Mouse (Mus musculus): ENCODE data around the gene Lamtor2. TPM values are rescaled to one million over a fixed set of nuclear protein-coding genes. Genes with fewer than 3 reads are reported as not detected.
"Not testable (repeated sequence)": the region's sequence is repeated elsewhere in the genome, so short reads cannot be mapped to it uniquely, and the experiment has no call there.

The Lamtor2 gene
- polyA plus RNA-seq, 1 experiment from 2014 or later = 76.1 TPM

GRCm38 (mm10) chr3:88586640-88587039 is 33.8 kb upstream of the Lamtor2 start:
- Histone ChIP-seq H3K4me2 (replicated peaks; ENCODE audit: low read depth, low read length) (no peak overlapping the region), H3K9ac (ENCODE audit: low read depth, low read length) (no peak overlapping the region), H3K4me1 (replicated peaks; ENCODE audit: control insufficient read depth, insufficient read depth, low read length) (no peaks in the 10 kb centered on the region), H3K9me3 (ENCODE audit: control insufficient read depth, low read length) (no peaks in the 10 kb centered on the region), H3K27ac (ENCODE audit: low read depth, low read length) (no peak overlapping the region), H3K4me3 (ENCODE audit: low read depth, low read length) (no peak overlapping the region), H3K27me3 (ENCODE audit: control insufficient read depth, insufficient read depth, low read length) (no peaks in the 10 kb centered on the region), H3K36me3 (ENCODE audit: control insufficient read depth, insufficient read depth, low read length) (0 out of 2 replicates have a peak, but pooled peaks cover 4% of the 10 kb centered on the region)
- 92% methylated on average over 5 of the region's 5 CpGs for WGBS
- DNase-seq (ENCODE audit: low spot score) (no peak), ATAC-seq (ENCODE audit: low FRiP score) (no peak)

- no peak overlapping the region for H3K4me3 ChIP-seq (ENCODE audit: low read depth, low read length)
- H3K4me2 ChIP-seq (replicated peaks; ENCODE audit: low read depth, low read length) = no peak overlapping the region
- H3K9me3 ChIP-seq (ENCODE audit: control insufficient read depth, low read length) = no peaks in the 10 kb centered on the region
- WGBS = 98% methylated on average over 6 of the region's 6 CpGs
- DNase-seq (ENCODE audit: low spot score) = no peak
- no peaks in the 10 kb centered on the region for H3K4me1 ChIP-seq (replicated peaks; ENCODE audit: control insufficient read depth, insufficient read depth, low read length)
- H3K27ac ChIP-seq (ENCODE audit: low read depth, low read length) = no peak overlapping the region
- H3K36me3 ChIP-seq (ENCODE audit: control insufficient read depth, insufficient read depth, low read length) = 0 out of 2 replicates have a peak, but pooled peaks cover 4% of the 10 kb centered on the region
- no peak overlapping the region for H3K9ac ChIP-seq (ENCODE audit: low read depth, low read length)
- H3K27me3 ChIP-seq (ENCODE audit: control insufficient read depth, insufficient read depth, low read length) = no peaks in the 10 kb centered on the region
- ATAC-seq (ENCODE audit: low FRiP score) = no peak
Measured at GRCm38 (mm10) chr3:88585769-88586168, 32.9 kb upstream of the Lamtor2 start.

DNA sequence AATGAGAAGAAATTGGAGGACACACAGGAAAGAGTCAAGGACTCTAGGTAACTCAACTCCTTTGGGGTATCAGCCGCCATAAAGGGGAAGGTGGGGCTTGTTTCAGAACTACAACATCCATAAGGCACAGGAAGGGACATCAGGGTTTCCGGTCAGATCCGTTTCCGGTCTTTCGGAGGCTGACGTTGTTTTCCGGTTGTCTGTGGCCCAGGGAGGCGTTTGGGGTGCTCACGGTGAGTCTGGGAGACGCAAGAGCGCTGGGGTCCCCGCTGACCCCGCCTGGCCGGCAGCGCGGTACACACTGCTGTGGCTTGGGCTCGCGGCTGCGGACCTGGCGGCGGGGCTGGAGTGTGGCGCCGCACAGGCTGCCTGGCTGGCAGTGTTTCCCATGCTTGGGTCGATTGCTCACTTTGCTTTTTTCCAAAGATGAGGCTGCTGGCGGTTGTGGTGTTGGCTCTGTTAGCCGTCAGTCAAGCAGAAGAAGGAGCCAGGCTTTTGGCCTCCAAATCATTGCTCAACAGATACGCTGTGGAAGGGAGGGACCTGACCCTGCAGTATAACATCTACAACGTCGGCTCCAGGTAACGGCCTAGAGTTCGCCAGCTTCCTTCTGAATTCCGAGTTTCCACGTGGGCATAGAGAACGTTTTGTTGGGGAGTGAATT is 26.7 kb upstream of the Lamtor2 start:
- under 1% methylated on average over 34 of the region's 34 CpGs for WGBS
- ATAC-seq (ENCODE audit: low FRiP score) = peak; percentile 84
- H3K27me3 ChIP-seq (ENCODE audit: control insufficient read depth, insufficient read depth, low read length) = no peaks in the 10 kb centered on the region
- H3K36me3 ChIP-seq (ENCODE audit: control insufficient read depth, insufficient read depth, low read length) = no peaks in the 10 kb centered on the region
- H3K9ac ChIP-seq (ENCODE audit: low read depth, low read length) = peak overlapping the region; percentile 67
- no peaks in the 10 kb centered on the region for H3K9me3 ChIP-seq (ENCODE audit: control insufficient read depth, low read length)
- no peaks in the 10 kb centered on the region for H3K4me1 ChIP-seq (replicated peaks; ENCODE audit: control insufficient read depth, insufficient read depth, low read length)
- H3K27ac ChIP-seq (ENCODE audit: low read depth, low read length) = no peak overlapping the region
- H3K4me3 ChIP-seq (ENCODE audit: low read depth, low read length) = peak overlapping the region; percentile 74
- H3K4me2 ChIP-seq (replicated peaks; ENCODE audit: low read depth, low read length) = peak overlapping the region; percentile 68
- peak; percentile 83 for DNase-seq (ENCODE audit: low spot score)

DNA sequence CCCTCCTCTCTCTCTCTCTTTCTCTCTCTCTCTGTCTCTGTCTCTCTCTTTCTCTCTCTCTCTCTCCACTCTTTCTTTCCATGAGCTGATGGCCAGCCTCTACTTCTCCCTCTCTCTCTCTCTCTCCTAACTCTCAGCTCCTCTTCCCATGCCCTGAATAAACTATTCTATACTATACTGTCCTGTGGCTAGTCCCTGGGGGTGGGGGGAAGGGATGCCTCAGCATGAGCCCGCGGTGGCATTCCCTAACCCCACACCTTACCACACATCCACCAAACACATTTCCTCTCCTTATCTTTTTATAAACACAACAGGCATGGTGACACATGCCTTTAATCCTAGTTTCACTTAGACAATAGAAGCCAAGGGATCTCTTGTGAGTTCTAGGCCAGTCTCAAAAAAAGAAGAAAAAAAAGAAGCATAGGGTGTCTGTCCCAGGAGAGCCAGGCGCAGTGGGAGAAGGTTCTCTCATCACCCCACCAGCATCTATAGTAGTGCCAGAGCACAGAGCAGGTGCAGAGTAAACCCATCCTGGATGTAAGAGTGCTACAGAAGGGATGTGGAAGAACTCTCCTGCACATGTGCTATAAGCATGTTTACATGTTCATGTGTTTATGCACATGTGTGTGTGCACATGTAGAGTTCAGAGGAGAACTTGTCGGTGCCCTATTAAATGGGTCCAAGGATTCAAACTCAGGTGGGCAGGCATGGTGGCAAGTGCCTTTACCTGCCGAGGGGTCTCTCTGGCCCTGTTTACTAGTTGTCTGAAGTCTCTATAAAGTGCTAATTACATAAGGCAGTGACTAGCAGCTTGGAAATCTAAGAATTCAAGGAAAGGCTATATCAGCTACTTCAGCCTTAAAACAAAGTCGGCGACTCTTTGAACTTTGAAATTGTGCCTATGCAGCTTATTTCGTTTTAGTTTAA is 25.9 kb upstream of the Lamtor2 start:
- no peaks in the 10 kb centered on the region for H3K27me3 ChIP-seq (ENCODE audit: control insufficient read depth, insufficient read depth, low read length)
- no peak for DNase-seq (ENCODE audit: low spot score)
- 48% methylated on average over 8 of the region's 8 CpGs for WGBS
- no peaks in the 10 kb centered on the region for H3K9me3 ChIP-seq (ENCODE audit: control insufficient read depth, low read length)
- H3K4me2 ChIP-seq (replicated peaks; ENCODE audit: low read depth, low read length) = peak overlapping the region; percentile 28
- H3K4me1 ChIP-seq (replicated peaks; ENCODE audit: control insufficient read depth, insufficient read depth, low read length) = no peaks in the 10 kb centered on the region
- H3K36me3 ChIP-seq (ENCODE audit: control insufficient read depth, insufficient read depth, low read length) = no peaks in the 10 kb centered on the region
- H3K4me3 ChIP-seq (ENCODE audit: low read depth, low read length) = peak overlapping the region; percentile 74
- no peak overlapping the region for H3K9ac ChIP-seq (ENCODE audit: low read depth, low read length)
- ATAC-seq (ENCODE audit: low FRiP score) = peak; percentile 54
- no peak overlapping the region for H3K27ac ChIP-seq (ENCODE audit: low read depth, low read length)

GRCm38 (mm10) chr3:88577846-88578245 is 25.0 kb upstream of the Lamtor2 start:
- H3K4me3 ChIP-seq (ENCODE audit: low read depth, low read length); H3K9me3 ChIP-seq (ENCODE audit: control insufficient read depth, low read length); ATAC-seq (ENCODE audit: low FRiP score); DNase-seq (ENCODE audit: low spot score); H3K27ac ChIP-seq (ENCODE audit: low read depth, low read length); H3K4me2 ChIP-seq (replicated peaks; ENCODE audit: low read depth, low read length); H3K27me3 ChIP-seq (ENCODE audit: control insufficient read depth, insufficient read depth, low read length); H3K36me3 ChIP-seq (ENCODE audit: control insufficient read depth, insufficient read depth, low read length); H3K4me1 ChIP-seq (replicated peaks; ENCODE audit: control insufficient read depth, insufficient read depth, low read length); H3K9ac ChIP-seq (ENCODE audit: low read depth, low read length): not testable (repeated sequence)
- WGBS = 88% methylated on average over 5 of the region's 5 CpGs

DNA sequence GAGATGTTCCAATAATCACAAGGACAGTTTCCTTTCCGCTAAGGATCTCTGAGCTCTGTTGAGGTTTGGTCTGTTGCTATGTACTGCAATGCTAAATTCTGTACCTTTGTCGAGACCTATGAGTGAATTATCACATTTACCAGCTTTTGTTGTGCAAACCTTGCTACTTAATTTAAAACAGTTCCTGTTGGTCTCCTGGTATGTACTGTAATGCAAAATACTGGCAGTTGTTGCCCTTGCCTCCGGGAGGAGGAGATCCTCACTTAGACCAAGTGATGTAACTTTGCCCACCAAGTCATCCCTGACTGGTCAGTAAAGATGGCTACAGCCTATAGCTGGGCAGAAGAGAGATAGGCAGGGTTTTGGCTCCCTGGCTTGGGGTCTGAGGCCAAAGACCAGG is 22.7 kb upstream of the Lamtor2 start, which contains the start of gene Ssr2:
Gene Ssr2, plus strand, starts transcription at position 337 of the 400 bp plus-strand sequence.
- 90% methylated on average over 3 of the region's 3 CpGs for WGBS
- no peak within 1 kb of the TSS for H3K4me2 ChIP-seq (replicated peaks; ENCODE audit: low read depth, low read length)
- ATAC-seq (ENCODE audit: low FRiP score) (no peak), DNase-seq (ENCODE audit: low spot score) (no peak)
- H3K27me3 ChIP-seq (ENCODE audit: control insufficient read depth, insufficient read depth, low read length) = no peaks in the 10 kb centered on the region
- no peaks in the 10 kb centered on the region for H3K9me3 ChIP-seq (ENCODE audit: control insufficient read depth, low read length)
- H3K4me3 ChIP-seq (ENCODE audit: low read depth, low read length) = no peak within 1 kb of the TSS
- no peaks in the 10 kb centered on the region for H3K4me1 ChIP-seq (replicated peaks; ENCODE audit: control insufficient read depth, insufficient read depth, low read length)
- no peak within 1 kb of the TSS for H3K27ac ChIP-seq (ENCODE audit: low read depth, low read length)
- no peak within 1 kb of the TSS for H3K9ac ChIP-seq (ENCODE audit: low read depth, low read length)
- H3K36me3 ChIP-seq (ENCODE audit: control insufficient read depth, insufficient read depth, low read length) = no peaks in the 10 kb centered on the region

- Histone ChIP-seq H3K4me2 (replicated peaks; ENCODE audit: low read depth, low read length) (no peak overlapping the region), H3K27ac (ENCODE audit: low read depth, low read length) (no peak overlapping the region), H3K9ac (ENCODE audit: low read depth, low read length) (no peak overlapping the region), H3K36me3 (ENCODE audit: control insufficient read depth, insufficient read depth, low read length) (peaks cover 4% of the 10 kb centered on the region; the same call in 1 of the 2 replicates), H3K4me3 (ENCODE audit: low read depth, low read length) (no peak overlapping the region), H3K4me1 (replicated peaks; ENCODE audit: control insufficient read depth, insufficient read depth, low read length) (no peaks in the 10 kb centered on the region), H3K9me3 (ENCODE audit: control insufficient read depth, low read length) (no peaks in the 10 kb centered on the region), H3K27me3 (ENCODE audit: control insufficient read depth, insufficient read depth, low read length) (no peaks in the 10 kb centered on the region)
- WGBS = 88% methylated on average over 2 of the region's 2 CpGs
- DNase-seq (ENCODE audit: low spot score) = no peak
- ATAC-seq (ENCODE audit: low FRiP score) = no peak
Measured at GRCm38 (mm10) chr3:88573810-88574209, 20.9 kb upstream of the Lamtor2 start.

GRCm38 (mm10) chr3:88572835-88573234 is 20.0 kb upstream of the Lamtor2 start:
- H3K27ac ChIP-seq (ENCODE audit: low read depth, low read length) = no peak overlapping the region
- no peak overlapping the region for H3K4me3 ChIP-seq (ENCODE audit: low read depth, low read length)
- H3K4me1 ChIP-seq (replicated peaks; ENCODE audit: control insufficient read depth, insufficient read depth, low read length) = no peaks in the 10 kb centered on the region
- no peak for DNase-seq (ENCODE audit: low spot score)
- no peak for ATAC-seq (ENCODE audit: low FRiP score)
- H3K9ac ChIP-seq (ENCODE audit: low read depth, low read length) = no peak overlapping the region
- WGBS = 78% methylated on average over 2 of the region's 2 CpGs
- no peaks in the 10 kb centered on the region for H3K27me3 ChIP-seq (ENCODE audit: control insufficient read depth, insufficient read depth, low read length)
- no peak overlapping the region for H3K4me2 ChIP-seq (replicated peaks; ENCODE audit: low read depth, low read length)
- H3K36me3 ChIP-seq (ENCODE audit: control insufficient read depth, insufficient read depth, low read length) = peaks cover 12% of the 10 kb centered on the region
- no peaks in the 10 kb centered on the region for H3K9me3 ChIP-seq (ENCODE audit: control insufficient read depth, low read length)
